In the genomic region with DNA sequence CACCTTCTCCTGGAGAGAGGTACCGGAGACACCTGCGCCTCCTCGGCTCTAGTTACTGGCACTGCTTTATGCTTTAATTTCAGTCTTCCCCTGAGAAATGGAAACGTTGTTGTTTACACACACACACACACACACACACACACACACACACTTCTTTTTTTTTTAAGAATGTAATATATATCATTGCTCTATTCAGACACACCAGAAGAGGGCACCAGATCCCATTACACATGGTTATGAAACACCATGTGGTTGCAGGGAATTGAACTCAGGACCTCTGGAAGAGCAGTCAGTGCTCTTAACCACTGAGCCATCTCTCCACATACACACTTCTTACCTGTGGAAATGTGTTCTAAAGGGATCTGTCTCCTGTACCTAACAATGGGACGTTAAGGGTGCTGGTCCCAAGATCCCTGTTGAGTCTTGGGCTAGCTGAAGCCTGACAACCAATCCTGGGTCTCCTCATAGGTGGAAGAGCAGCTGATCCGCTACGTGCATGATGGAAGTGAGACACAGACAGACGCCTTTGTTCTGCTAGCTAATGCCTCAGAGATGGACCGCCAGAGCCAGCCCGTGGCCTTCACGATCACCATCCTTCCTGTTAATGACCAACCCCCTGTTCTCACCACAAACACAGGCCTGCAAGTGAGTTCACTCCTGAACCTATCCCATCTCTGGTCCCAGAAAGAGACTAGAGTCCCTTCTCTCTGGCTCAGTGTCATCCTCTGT, we compare ENCODE assay signal across 12 mouse cellular contexts. TPM values are rescaled to one million over a fixed set of nuclear protein-coding genes. Genes with fewer than 3 reads are reported as not detected.
A peak's percentile ranks its signal among the peaks of the same experiment; 100 is the strongest.
DNase-seq lines count a peak whose midpoint lies in the region; ATAC-seq lines count a peak whose summit lies in the region.
"Had no signal": no experiment of that assay in that cellular context is flagged by ENCODE, and none has a peak within 500 bp of the region (broad histone marks: within the 10 kb centered on the region; RNA-seq: fewer than 3 reads in every experiment).

No protein-coding gene starts in this region.

- H3K4me1 ChIP-seq in forebrain, embryonic 10.5 days, result peaks cover 24% of the 10 kb centered on the region
- H3K4me1 ChIP-seq in forebrain, embryonic 12.5 days, result peaks cover 19% of the 10 kb centered on the region
- H3K4me1 ChIP-seq in heart, embryonic 16.5 days (ENCODE audit: control insufficient read depth, insufficient read depth, low read length), result peaks cover 16% of the 10 kb centered on the region
- H3K4me1 ChIP-seq in midbrain, embryonic 16.5 days (ENCODE audit: control insufficient read depth, insufficient read depth, low read length), result peaks cover 6% of the 10 kb centered on the region
- peaks cover 6% of the 10 kb centered on the region; the same call in 1 of the 2 replicates for H3K4me1 ChIP-seq in midbrain, embryonic 11.5 days (ENCODE audit: control insufficient read depth, insufficient read depth, low read length)

- no peaks in the 10 kb centered on the region for H3K36me3 ChIP-seq in forebrain, embryonic 10.5 days (replicated peaks)
- H3K36me3 ChIP-seq in forebrain, embryonic 12.5 days (replicated peaks), result no peaks in the 10 kb centered on the region
- peaks cover 32% of the 10 kb centered on the region for H3K36me3 ChIP-seq in heart, embryonic 16.5 days (ENCODE audit: control insufficient read depth, insufficient read depth)
- H3K36me3 ChIP-seq in midbrain, embryonic 16.5 days (ENCODE audit: control insufficient read depth, insufficient read depth, low read length), result no peaks in the 10 kb centered on the region
- no peaks in the 10 kb centered on the region for H3K36me3 ChIP-seq in midbrain, embryonic 11.5 days (ENCODE audit: control insufficient read depth, insufficient read depth, low read length)

- H3K4me2 ChIP-seq in forebrain, embryonic 12.5 days, result no peak overlapping the region
- H3K4me2 ChIP-seq in heart, embryonic 16.5 days (ENCODE audit: low read depth, low read length), result no peak overlapping the region
- H3K4me2 ChIP-seq in midbrain, embryonic 16.5 days (ENCODE audit: low read length), result no peak overlapping the region
- H3K4me2 ChIP-seq in midbrain, embryonic 11.5 days, result no peak overlapping the region

- peaks cover 30% of the 10 kb centered on the region for H3K27me3 ChIP-seq in forebrain, embryonic 10.5 days (ENCODE audit: poor library complexity, severe bottlenecking)
- H3K27me3 ChIP-seq in forebrain, embryonic 12.5 days, result peaks cover 23% of the 10 kb centered on the region
- no peaks in the 10 kb centered on the region for H3K27me3 ChIP-seq in heart, embryonic 16.5 days (ENCODE audit: control insufficient read depth, insufficient read depth, low read length)
- H3K27me3 ChIP-seq in midbrain, embryonic 16.5 days (ENCODE audit: control insufficient read depth, insufficient read depth, low read depth, low read length), result no peaks in the 10 kb centered on the region; the same call in 1 of the 2 replicates
- H3K27me3 ChIP-seq in midbrain, embryonic 11.5 days (ENCODE audit: control insufficient read depth, insufficient read depth, low read length), result no peaks in the 10 kb centered on the region; the same call in 1 of the 2 replicates

- no peak overlapping the region for H3K9ac ChIP-seq in forebrain, embryonic 12.5 days
- no peak overlapping the region for H3K9ac ChIP-seq in heart, embryonic 16.5 days (ENCODE audit: low read length)
- peak overlapping the region; percentile 64; the same call in 1 of the 2 replicates for H3K9ac ChIP-seq in midbrain, embryonic 16.5 days (ENCODE audit: low read depth, low read length)
- H3K9ac ChIP-seq in midbrain, embryonic 11.5 days (ENCODE audit: low read length), result no peak overlapping the region

- no peak overlapping the region for H3K27ac ChIP-seq in forebrain, embryonic 10.5 days
- H3K27ac ChIP-seq in forebrain, embryonic 12.5 days, result no peak overlapping the region
- H3K27ac ChIP-seq in heart, embryonic 16.5 days (ENCODE audit: low read length), result peak overlapping the region; percentile 33
- no peak overlapping the region for H3K27ac ChIP-seq in midbrain, embryonic 16.5 days (ENCODE audit: low read length)
- no peak overlapping the region for H3K27ac ChIP-seq in midbrain, embryonic 11.5 days (ENCODE audit: low read depth, low read length)

- DNase-seq in forebrain, embryonic 10.5 days (ENCODE audit: extremely low spot score, low spot score), result no peak
- no peak for DNase-seq in heart, postnatal 4 days
- no peak for DNase-seq in midbrain, embryonic 11.5 days (ENCODE audit: low spot score, missing footprints)
- peak; percentile 24 for DNase-seq in naive thymus-derived CD4-positive, alpha-beta T cell, adult 2 months (ENCODE audit: low read depth)
- DNase-seq in gastrocnemius, postnatal 25 days, result no peak

- peak overlapping the region; percentile 48 for H3K4me3 ChIP-seq in forebrain, embryonic 10.5 days
- no peak overlapping the region for H3K4me3 ChIP-seq in forebrain, embryonic 12.5 days (replicated peaks)
- H3K4me3 ChIP-seq in heart, embryonic 16.5 days (ENCODE audit: low read length), result no peak overlapping the region
- no peak overlapping the region for H3K4me3 ChIP-seq in midbrain, embryonic 16.5 days (ENCODE audit: low read depth, low read length)
- H3K4me3 ChIP-seq in midbrain, embryonic 11.5 days (ENCODE audit: low read depth, low read length), result no peak overlapping the region

- WGBS in forebrain, embryonic 10.5 days, result 78% methylated on average over 11 of the region's 11 CpGs
- WGBS in forebrain, embryonic 12.5 days, result 73% methylated on average over 11 of the region's 11 CpGs
- WGBS in heart, embryonic 16.5 days, result 67% methylated on average over 11 of the region's 11 CpGs
- 72% methylated on average over 11 of the region's 11 CpGs for WGBS in midbrain, embryonic 16.5 days
- WGBS in midbrain, embryonic 11.5 days, result 70% methylated on average over 11 of the region's 11 CpGs

- H3K9me3 ChIP-seq in forebrain, embryonic 10.5 days, result no peaks in the 10 kb centered on the region
- H3K9me3 ChIP-seq in forebrain, embryonic 12.5 days, result no peaks in the 10 kb centered on the region
- no peaks in the 10 kb centered on the region for H3K9me3 ChIP-seq in heart, embryonic 16.5 days (replicated peaks; ENCODE audit: control insufficient read depth, low read length)
- H3K9me3 ChIP-seq in midbrain, embryonic 16.5 days (replicated peaks; ENCODE audit: control insufficient read depth, low read length, poor library complexity, severe bottlenecking), result no peaks in the 10 kb centered on the region
- no peaks in the 10 kb centered on the region for H3K9me3 ChIP-seq in midbrain, embryonic 11.5 days (ENCODE audit: control insufficient read depth, low read length)

- no peak for ATAC-seq in forebrain, embryonic 12.5 days (ENCODE audit: low FRiP score)
- no peak for ATAC-seq in heart, embryonic 16.5 days (replicated peaks; ENCODE audit: extremely low read depth, insufficient read depth, low FRiP score)
- ATAC-seq in midbrain, embryonic 16.5 days, result no peak
- ATAC-seq in midbrain, embryonic 11.5 days (ENCODE audit: low FRiP score), result no peak

RNA-seq across cellular contexts. Expression of gene Cspg4, which starts 25.9 kb away (rescaled TPM):
- 0.88 and 1.1 TPM in 2 replicates for polyA plus RNA-seq in forebrain, embryonic 10.5 days (2016; fragmentation: Nextera tagmentation; extraction: Ambion mirVana)
- 3.0 and 3.8 TPM in 2 replicates for polyA plus RNA-seq in forebrain, embryonic 12.5 days (2016; fragmentation: Nextera tagmentation; extraction: Ambion mirVana)
- polyA plus RNA-seq in heart, embryonic 16.5 days (2015; fragmentation: Nextera tagmentation; extraction: Ambion mirVana), result 29.3 and 38.6 TPM in 2 replicates
- 10 to 100 TPM; 55.6 to 56.6 TPM for total RNA-seq in heart, postnatal 4 days (2021)
- polyA plus RNA-seq in midbrain, embryonic 16.5 days (2015; fragmentation: Nextera tagmentation; extraction: Ambion mirVana), result 7.3 and 7.8 TPM in 2 replicates
- polyA plus RNA-seq in midbrain, embryonic 11.5 days (2014; fragmentation: Nextera tagmentation; extraction: Ambion mirVana), result 1.1 and 1.4 TPM in 2 replicates
- total RNA-seq in gastrocnemius, postnatal 25 days (2021), result 1 to 10 TPM; 6.5 to 9.4 TPM
- total RNA-seq: hematopoietic stem cell, adult 5-6 weeks; megakaryocyte-erythroid progenitor cell, adult 5-6 weeks had no signal

RNA-seq across cellular contexts. Expression of gene Odf3l1, which starts 26.2 kb away (rescaled TPM):
- polyA plus RNA-seq in forebrain, embryonic 10.5 days (2016; fragmentation: Nextera tagmentation; extraction: Ambion mirVana), result not detected in 2 replicates
- not detected in 2 replicates for polyA plus RNA-seq in forebrain, embryonic 12.5 days (2016; fragmentation: Nextera tagmentation; extraction: Ambion mirVana)
- polyA plus RNA-seq in heart, embryonic 16.5 days (2015; fragmentation: Nextera tagmentation; extraction: Ambion mirVana), result 0.22 TPM in 2 replicates
- under 1 TPM in 1 of 2 experiments, not detected in 1; 0.43 TPM for total RNA-seq in heart, postnatal 4 days (2021)
- not detected in 2 replicates for polyA plus RNA-seq in midbrain, embryonic 16.5 days (2015; fragmentation: Nextera tagmentation; extraction: Ambion mirVana)
- not detected in 2 replicates for polyA plus RNA-seq in midbrain, embryonic 11.5 days (2014; fragmentation: Nextera tagmentation; extraction: Ambion mirVana)
- total RNA-seq in gastrocnemius, postnatal 25 days (2021), result under 1 TPM in 1 of 2 experiments, not detected in 1; 0.67 TPM
- total RNA-seq: hematopoietic stem cell, adult 5-6 weeks; left cerebral cortex, postnatal 25 days; liver, adult 2 months; megakaryocyte-erythroid progenitor cell, adult 5-6 weeks had no signal

RNA-seq across cellular contexts. Expression of gene Snx33, which starts 37.5 kb away (rescaled TPM):
- 8.6 and 9.9 TPM in 2 replicates for polyA plus RNA-seq in forebrain, embryonic 10.5 days (2016; fragmentation: Nextera tagmentation; extraction: Ambion mirVana)
- 6.0 and 6.2 TPM in 2 replicates for polyA plus RNA-seq in forebrain, embryonic 12.5 days (2016; fragmentation: Nextera tagmentation; extraction: Ambion mirVana)
- 7.5 and 8.2 TPM in 2 replicates for polyA plus RNA-seq in heart, embryonic 16.5 days (2015; fragmentation: Nextera tagmentation; extraction: Ambion mirVana)
- total RNA-seq in heart, postnatal 4 days (2021), result 10 to 100 TPM; 11.7 to 13.9 TPM
- 2.2 and 2.7 TPM in 2 replicates for polyA plus RNA-seq in midbrain, embryonic 16.5 days (2015; fragmentation: Nextera tagmentation; extraction: Ambion mirVana)
- 4.8 and 4.9 TPM in 2 replicates for polyA plus RNA-seq in midbrain, embryonic 11.5 days (2014; fragmentation: Nextera tagmentation; extraction: Ambion mirVana)
- 1 to 10 TPM; 3.4 to 5.4 TPM for total RNA-seq in gastrocnemius, postnatal 25 days (2021)

RNA-seq across cellular contexts. Expression of gene Imp3, which starts 46.6 kb away (rescaled TPM):
- polyA plus RNA-seq in forebrain, embryonic 10.5 days (2016; fragmentation: Nextera tagmentation; extraction: Ambion mirVana), result 62.6 and 72.1 TPM in 2 replicates
- polyA plus RNA-seq in forebrain, embryonic 12.5 days (2016; fragmentation: Nextera tagmentation; extraction: Ambion mirVana), result 69.6 and 71.4 TPM in 2 replicates
- polyA plus RNA-seq in heart, embryonic 16.5 days (2015; fragmentation: Nextera tagmentation; extraction: Ambion mirVana), result 64.6 and 68.7 TPM in 2 replicates
- total RNA-seq in heart, postnatal 4 days (2021), result 10 to 100 TPM; 53.5 to 54.4 TPM
- 66.9 and 72.9 TPM in 2 replicates for polyA plus RNA-seq in midbrain, embryonic 16.5 days (2015; fragmentation: Nextera tagmentation; extraction: Ambion mirVana)
- polyA plus RNA-seq in midbrain, embryonic 11.5 days (2014; fragmentation: Nextera tagmentation; extraction: Ambion mirVana), result 57.0 and 69.4 TPM in 2 replicates
- total RNA-seq in gastrocnemius, postnatal 25 days (2021), result 10 to 100 TPM; 45.1 to 45.3 TPM

RNA-seq across cellular contexts. Expression of gene Snupn, which starts 60.0 kb away (rescaled TPM):
- 28.9 and 29.3 TPM in 2 replicates for polyA plus RNA-seq in forebrain, embryonic 10.5 days (2016; fragmentation: Nextera tagmentation; extraction: Ambion mirVana)
- polyA plus RNA-seq in forebrain, embryonic 12.5 days (2016; fragmentation: Nextera tagmentation; extraction: Ambion mirVana), result 25.7 and 27.6 TPM in 2 replicates
- 17.8 and 18.9 TPM in 2 replicates for polyA plus RNA-seq in heart, embryonic 16.5 days (2015; fragmentation: Nextera tagmentation; extraction: Ambion mirVana)
- total RNA-seq in heart, postnatal 4 days (2021), result 1 to 10 TPM; 8.6 to 9.1 TPM
- polyA plus RNA-seq in midbrain, embryonic 16.5 days (2015; fragmentation: Nextera tagmentation; extraction: Ambion mirVana), result 27.2 and 32.0 TPM in 2 replicates
- 28.1 and 28.4 TPM in 2 replicates for polyA plus RNA-seq in midbrain, embryonic 11.5 days (2014; fragmentation: Nextera tagmentation; extraction: Ambion mirVana)
- 1 to 10 TPM; 7.0 to 9.1 TPM for total RNA-seq in gastrocnemius, postnatal 25 days (2021)
